Mouse (Mus musculus) lung, postnatal 0 days (tissue): ENCODE data around the gene Slc25a19. TPM values are rescaled to one million over a fixed set of nuclear protein-coding genes. Genes with fewer than 3 reads are reported as not detected.

ENCODE experiments used
- ATAC-seq: fragments of 200-750 bp; cut with Nextera tagmentation; 2 replicates; pipeline ENCODE4 v1.8.0; 2017; ENCODE audit warnings: moderate library complexity
- DNase-seq: peaks from one replicate; pipeline ENCODE4 v3.0.0-alpha.2; 2016; ENCODE audit warnings: low spot score
- H3K27ac ChIP-seq: fragments of 300-500 bp; sonication (generic); 2 replicates; pipeline ENCODE4 v1.5.1; 2014; ENCODE audit warnings: antibody characterized with exemption, mild to moderate bottlenecking, low read length, mixed read lengths
- H3K27me3 ChIP-seq: fragments of 300-500 bp; sonication (generic); replicated peaks from 2 replicates; pipeline ENCODE4 v1.6.1; 2014; ENCODE audit warnings: low read length, mixed read lengths; ENCODE audit not compliant: insufficient read depth
- H3K36me3 ChIP-seq: fragments of 300-500 bp; sonication (generic); 2 replicates; pipeline ENCODE4 v1.6.1; 2014; ENCODE audit warnings: low read length, mixed read lengths; ENCODE audit not compliant: insufficient read depth
- H3K4me1 ChIP-seq: fragments of 300-500 bp; sonication (generic); 2 replicates; pipeline ENCODE4 v1.6.1; 2014; ENCODE audit warnings: antibody characterized with exemption, low read depth, low read length, mixed read lengths; ENCODE audit not compliant: insufficient read depth
- H3K4me2 ChIP-seq: fragments of 300-500 bp; sonication (generic); replicated peaks from 2 replicates; pipeline ENCODE4 v1.6.1; 2014; ENCODE audit warnings: low read depth, mild to moderate bottlenecking, low read length, moderate library complexity, mixed read lengths
- H3K4me3 ChIP-seq: fragments of 300-500 bp; sonication (generic); 2 replicates; pipeline ENCODE4 v1.5.1; 2014; ENCODE audit warnings: low read depth, low read length
- H3K9ac ChIP-seq: fragments of 300-500 bp; sonication (generic); replicated peaks from 2 replicates; pipeline ENCODE4 v1.6.1; 2014; ENCODE audit warnings: low read depth, mild to moderate bottlenecking
- H3K9me3 ChIP-seq: fragments of 300-500 bp; sonication (generic); 2 replicates; pipeline ENCODE4 v1.6.1; 2016; ENCODE audit warnings: low read length, mixed read lengths
- CTCF ChIP-seq: IDR thresholded peaks from 2 replicates; pipeline ENCODE4 v1.5.1; 2016; ENCODE audit warnings: antibody characterized with exemption, mild to moderate bottlenecking
- EP300 ChIP-seq: IDR thresholded peaks from 2 replicates; pipeline ENCODE4 v1.6.1; 2016; ENCODE audit warnings: antibody characterized with exemption, mild to moderate bottlenecking, control low read depth
- WGBS: fragments of 180-500 bp; shearing (Covaris S2); extraction: QIAGEN DNeasy Blood & Tissue Kit; methylation state at CpG from one replicate; pipeline ENCODE4 v1.1.7; 2014; 5-methylcytosine and 5-hydroxymethylcytosine counted together
- polyA plus RNA-seq: library from polyadenylated mRNA; unstranded; fragments of >200 nt; fragmentation: Nextera tagmentation; extraction: Ambion mirVana; gene quantifications from 2 replicates; pipeline ENCODE4 v1.2.1, GENCODE M21; 2015

Slc25a19 gene
- polyA plus RNA-seq = 18.9 and 19.5 TPM in 2 replicates

GRCm38 (mm10) chr11:115627705-115628464, at the start of gene Slc25a19:
Slc25a19 (minus strand) TSS chr11:115628295.
- DNase-seq (peak; percentile 100), ATAC-seq (peak; percentile 99)
- Histone ChIP-seq H3K36me3 (no peaks in the 10 kb centered on the region; the same call in 1 of the 2 replicates), H3K4me2 (peak within 1 kb of the TSS; percentile 89), H3K27me3 (no peaks in the 10 kb centered on the region), H3K9me3 (no peaks in the 10 kb centered on the region), H3K27ac (0 out of 2 replicates have a peak within 1 kb of the TSS, but pooled peaks have one; percentile 27), H3K9ac (peak within 1 kb of the TSS; percentile 46; the same call in 1 of the 2 replicates), H3K4me3 (peak within 1 kb of the TSS; percentile 56), H3K4me1 (no peaks in the 10 kb centered on the region)
- TF ChIP-seq CTCF = 0 out of 2 replicates have a peak, but pooled peaks have one; percentile 11
- no peak for TF ChIP-seq EP300
- under 1% methylated on average over 46 of the region's 47 CpGs for WGBS

- 0 out of 2 replicates have a peak, but pooled peaks cover 4% of the 10 kb centered on the region for H3K36me3 ChIP-seq
Observed at GRCm38 (mm10) chr11:115677511-115677910, 49.4 kb upstream of the Slc25a19 start.

GRCm38 (mm10) chr11:115676738-115677137, 48.6 kb upstream of the Slc25a19 start:
- Histone ChIP-seq H3K9me3 (no peaks in the 10 kb centered on the region), H3K36me3 (0 out of 2 replicates have a peak, but pooled peaks cover 4% of the 10 kb centered on the region), H3K4me3 (no peak overlapping the region), H3K4me1 (no peaks in the 10 kb centered on the region), H3K9ac (no peak overlapping the region), H3K27me3 (no peaks in the 10 kb centered on the region), H3K4me2 (no peak overlapping the region), H3K27ac (no peak overlapping the region)
- no peak for ATAC-seq
- TF ChIP-seq CTCF (no peak), EP300 (no peak)
- WGBS = 81% methylated on average over 8 of the region's 8 CpGs
- DNase-seq = no peak

More at GRCm38 (mm10) chr11:115677511-115677910, 49.4 kb upstream of the Slc25a19 start:
- no peak overlapping the region for H3K4me3 ChIP-seq
- 75% methylated on average over 3 of the region's 3 CpGs for WGBS
- H3K27me3 ChIP-seq = no peaks in the 10 kb centered on the region
- H3K4me1 ChIP-seq = no peaks in the 10 kb centered on the region
- H3K9ac ChIP-seq = no peak overlapping the region
- DNase-seq (no peak), ATAC-seq (no peak)
- H3K9me3 ChIP-seq = no peaks in the 10 kb centered on the region
- H3K4me2 ChIP-seq = no peak overlapping the region
- TF ChIP-seq CTCF (no peak), EP300 (no peak)
- no peak overlapping the region for H3K27ac ChIP-seq

GRCm38 (mm10) chr11:115674235-115674865, 46.3 kb upstream of the Slc25a19 start:
- H3K36me3 ChIP-seq = 0 out of 2 replicates have a peak, but pooled peaks cover 4% of the 10 kb centered on the region
- DNase-seq (no peak), ATAC-seq (no peak)
- TF ChIP-seq CTCF (no peak), EP300 (no peak)
- H3K4me2 ChIP-seq = no peak overlapping the region
- H3K27ac ChIP-seq = no peak overlapping the region
- no peak overlapping the region for H3K4me3 ChIP-seq
- H3K27me3 ChIP-seq = no peaks in the 10 kb centered on the region
- no peaks in the 10 kb centered on the region for H3K4me1 ChIP-seq
- H3K9ac ChIP-seq = no peak overlapping the region
- WGBS = 80% methylated on average over 9 of the region's 9 CpGs
- no peaks in the 10 kb centered on the region for H3K9me3 ChIP-seq

GRCm38 (mm10) chr11:115673471-115674234, 45.6 kb upstream of the Slc25a19 start:
- H3K27ac ChIP-seq = no peak overlapping the region
- H3K36me3 ChIP-seq = 0 out of 2 replicates have a peak, but pooled peaks cover 4% of the 10 kb centered on the region
- H3K4me3 ChIP-seq = no peak overlapping the region
- no peak for DNase-seq
- TF ChIP-seq EP300 = no peak
- TF ChIP-seq CTCF = no peak
- no peak for ATAC-seq
- H3K4me1 ChIP-seq = no peaks in the 10 kb centered on the region
- H3K27me3 ChIP-seq = no peaks in the 10 kb centered on the region
- 72% methylated on average over 9 of the region's 9 CpGs for WGBS
- H3K9me3 ChIP-seq = no peaks in the 10 kb centered on the region
- H3K9ac ChIP-seq = no peak overlapping the region
- no peak overlapping the region for H3K4me2 ChIP-seq
